Mouse (Mus musculus): Measurements from ENCODE around the gene Rgl1. TPM values are rescaled to one million over a fixed set of nuclear protein-coding genes. Genes with fewer than 3 reads are reported as not detected.
"Not testable (repeated sequence)": the region's sequence is repeated elsewhere in the genome, so short reads cannot be mapped to it uniquely, and the experiment has no call there.

Gene Rgl1
- under 1 TPM; 0.07 to 0.37 TPM for polyA plus RNA-seq (2017; shearing (Covaris generic))

DNA sequence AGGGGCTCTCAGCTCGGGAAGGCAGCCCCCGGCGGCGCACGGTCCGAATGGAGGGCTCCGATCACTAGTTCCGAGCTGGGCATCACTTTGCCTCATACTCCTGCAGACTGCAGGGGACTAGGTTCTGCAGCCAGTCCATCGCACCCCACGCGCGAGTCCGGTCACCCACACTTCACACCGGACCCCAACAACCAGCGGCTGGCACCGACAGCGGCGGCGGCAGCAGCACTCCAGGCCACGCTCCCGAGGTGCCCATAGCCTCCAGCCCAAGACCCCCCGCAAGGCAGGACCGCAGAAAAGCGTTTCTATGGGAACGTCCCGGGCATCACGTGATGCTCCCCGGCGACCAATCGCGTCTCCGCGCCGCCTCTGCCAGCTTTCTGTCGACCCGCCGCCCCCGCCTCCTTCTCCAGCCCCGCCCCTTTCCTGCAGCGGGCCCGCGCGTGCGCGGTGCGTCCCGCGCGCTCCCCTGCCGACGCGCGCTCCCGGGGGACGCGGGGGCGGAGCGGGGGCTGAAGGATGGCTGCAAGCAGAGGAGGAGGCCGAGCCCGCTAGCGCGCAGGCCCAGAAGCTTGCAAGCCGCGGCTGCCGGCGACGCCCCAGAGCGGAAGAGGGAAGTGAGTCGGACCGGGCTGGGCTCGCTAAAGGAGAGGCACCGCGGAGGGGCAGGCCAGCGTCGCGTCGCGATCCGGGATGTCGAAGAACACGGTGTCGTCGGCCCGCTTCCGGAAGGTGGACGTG is at the start of gene Rgl1, which contains the start of gene Arpc5:
Gene Rgl1, minus strand, starts transcription at position 320 of the 741 bp plus-strand sequence.
Gene Arpc5, plus strand, starts transcription at position 511 of the 741 bp plus-strand sequence.
- peak; percentile 83 for ATAC-seq

DNA sequence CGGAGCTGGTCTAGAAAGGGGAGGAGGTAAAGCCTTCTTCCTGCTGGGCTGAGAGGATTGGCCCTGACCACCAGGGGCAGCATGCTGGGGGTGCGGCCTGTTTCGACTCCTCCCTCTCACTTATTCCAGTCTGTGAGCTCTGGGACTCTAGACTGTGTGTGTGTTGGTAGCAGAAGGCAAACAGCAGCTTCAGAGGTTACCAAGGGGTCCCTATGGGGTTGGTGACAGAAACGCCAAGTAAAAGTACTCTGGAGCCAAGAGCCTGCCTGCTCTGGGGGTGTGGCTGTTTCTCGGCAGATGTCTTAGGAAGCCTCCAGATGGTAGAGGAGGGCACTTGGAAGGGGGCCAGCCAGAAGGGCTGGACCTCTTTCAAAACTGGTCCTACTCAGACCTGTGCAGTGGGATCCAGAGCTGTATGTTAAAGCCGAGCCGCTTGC is 49.1 kb upstream of the Rgl1 start:
- no peak for ATAC-seq

DNA sequence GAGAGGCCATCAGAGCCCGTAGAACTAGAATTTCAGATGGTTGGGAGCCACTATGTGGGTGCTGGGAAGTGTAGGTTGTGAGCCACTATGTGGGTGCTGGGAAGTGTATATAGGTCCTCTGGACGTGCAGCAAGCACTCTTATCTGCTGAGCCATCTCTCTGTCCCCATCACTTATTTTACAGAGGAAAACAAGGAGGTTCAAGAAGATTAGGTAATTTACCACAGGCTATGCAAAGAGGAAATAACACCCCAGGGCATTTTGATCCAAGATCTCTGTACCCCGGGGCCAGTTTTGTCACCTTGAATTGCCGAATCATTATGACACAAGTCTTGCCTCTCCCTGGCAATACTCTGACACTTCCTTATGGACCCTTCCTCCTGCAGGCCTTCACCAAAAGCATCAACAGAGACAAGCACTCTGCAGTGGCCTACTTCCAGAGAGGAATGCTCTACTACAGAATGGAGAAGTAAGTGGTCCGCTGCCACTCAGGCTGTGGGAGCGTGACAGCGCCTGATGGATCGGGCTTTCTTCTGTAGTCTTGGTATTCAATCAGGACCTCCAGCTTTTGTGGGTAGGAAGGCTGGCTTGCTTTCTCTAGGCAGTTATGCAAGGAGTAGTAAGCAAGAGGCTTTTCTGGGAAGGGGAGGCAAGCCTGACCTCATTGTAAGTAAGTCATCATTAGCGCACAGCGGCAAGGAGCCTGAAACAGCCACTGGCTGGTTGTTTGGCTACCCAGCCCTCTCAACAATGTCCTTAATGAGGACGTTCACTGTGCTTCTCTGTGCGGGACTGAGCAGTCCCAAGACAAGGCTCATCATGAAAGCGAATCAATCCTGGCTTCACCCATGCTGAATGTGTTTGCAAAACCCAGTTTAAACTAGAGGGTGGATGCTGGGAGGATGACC is 44.6 kb upstream of the Rgl1 start:
- ATAC-seq: no peak

DNA sequence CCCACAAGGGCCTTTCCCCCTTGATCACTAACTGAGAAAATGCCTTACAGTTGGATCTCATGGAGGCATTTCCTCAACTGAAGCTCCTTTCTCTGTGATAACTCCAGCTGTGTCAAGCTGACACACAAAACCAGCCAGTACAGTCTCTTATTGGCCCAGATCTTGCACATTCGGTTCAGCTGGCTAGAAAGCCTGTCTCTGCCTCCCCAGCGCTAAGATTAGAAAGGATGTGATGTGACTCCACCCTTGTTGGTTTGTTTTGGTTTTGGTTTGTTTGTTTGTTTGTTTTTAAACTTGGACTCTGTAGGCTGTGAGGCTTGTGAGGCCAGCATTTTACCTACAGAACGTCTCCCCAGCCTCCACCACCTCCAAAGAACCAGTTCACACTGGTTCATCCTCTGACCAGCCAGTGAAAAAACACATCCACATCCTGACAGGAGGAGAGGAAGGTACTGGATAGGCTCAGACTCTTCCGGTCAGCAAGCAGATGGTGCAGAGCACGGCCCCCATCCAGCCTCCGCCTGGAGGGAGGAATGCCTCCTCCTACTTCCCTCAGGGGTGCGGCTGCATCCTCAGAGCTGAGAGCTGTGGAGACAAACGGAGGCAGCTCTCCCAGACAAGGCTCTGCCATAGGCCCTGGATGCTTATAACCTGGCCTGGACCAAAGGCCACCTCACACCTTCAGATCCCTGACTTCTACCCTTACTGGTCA is 43.5 kb upstream of the Rgl1 start:
- ATAC-seq: no peak

DNA sequence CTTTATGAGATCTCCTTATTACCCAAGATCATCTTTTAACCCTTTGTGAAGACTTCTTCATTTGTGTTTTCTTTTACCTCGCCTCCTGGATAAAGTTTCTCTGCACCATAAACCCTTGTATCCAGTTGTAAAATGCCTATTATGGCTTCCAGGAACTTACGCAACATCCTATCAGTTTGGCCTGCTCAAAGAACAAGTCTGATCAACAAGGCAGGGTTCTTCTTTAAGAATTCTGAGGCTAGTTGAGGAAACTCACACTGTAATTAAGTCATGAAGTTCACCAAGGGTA is 42.2 kb upstream of the Rgl1 start:
- no peak for ATAC-seq

DNA sequence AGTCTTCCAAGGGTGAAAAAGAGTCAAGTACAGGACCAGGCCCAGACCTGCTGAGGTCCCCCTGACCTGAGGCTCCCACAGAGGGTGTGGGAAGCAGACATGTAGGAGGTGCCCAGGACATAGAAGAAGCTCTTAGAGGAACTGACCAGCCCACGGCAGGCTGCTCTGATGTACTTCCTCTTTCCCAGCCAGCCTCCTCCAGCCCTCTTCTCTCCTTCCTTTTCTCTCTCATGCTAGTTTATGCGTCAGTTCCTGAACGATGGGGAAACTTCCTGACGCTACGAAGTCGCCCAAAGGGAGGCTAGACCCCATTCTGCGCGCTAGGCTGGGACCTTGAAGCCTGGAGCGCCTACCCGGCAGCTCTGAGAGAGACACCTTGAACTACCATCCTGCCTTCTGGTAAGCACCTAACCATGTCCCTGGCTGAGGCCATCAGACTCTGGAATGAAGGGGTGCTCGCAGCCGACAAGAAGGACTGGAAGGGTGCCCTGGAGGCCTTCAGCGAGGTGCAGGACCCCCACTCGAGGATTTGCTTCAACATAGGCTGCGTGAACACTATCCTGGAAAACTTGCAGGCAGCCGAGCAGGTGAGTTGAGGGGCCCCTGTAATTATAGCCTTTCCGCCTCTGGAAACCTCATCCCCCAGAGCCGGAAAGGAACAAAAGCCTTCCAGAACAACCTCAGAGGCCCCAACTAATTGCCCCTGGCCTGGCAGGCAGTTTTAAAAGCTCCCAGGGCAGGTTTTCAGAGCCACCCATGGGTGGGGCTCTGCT is 41.7 kb upstream of the Rgl1 start:
- no peak for ATAC-seq

DNA sequence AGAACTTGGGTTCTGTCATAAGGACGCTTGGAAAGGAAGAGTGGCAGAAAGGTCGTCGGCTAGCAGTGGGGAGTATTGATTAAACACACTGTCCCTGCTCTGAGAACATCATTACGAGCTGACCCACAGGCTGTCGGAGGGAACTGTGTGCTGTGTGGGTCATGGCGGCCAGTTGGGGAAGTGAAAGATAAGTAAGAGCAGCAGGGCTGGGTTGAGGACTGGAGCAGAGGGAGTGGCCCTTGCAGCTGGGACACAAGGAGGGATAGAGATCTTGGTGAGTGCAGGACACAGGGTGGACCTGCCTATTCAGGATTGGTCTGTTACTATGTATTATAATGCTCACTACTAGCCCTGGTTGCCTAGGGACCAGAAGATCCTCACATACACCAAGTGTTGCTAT is 38.8 kb upstream of the Rgl1 start:
- no peak for ATAC-seq

DNA sequence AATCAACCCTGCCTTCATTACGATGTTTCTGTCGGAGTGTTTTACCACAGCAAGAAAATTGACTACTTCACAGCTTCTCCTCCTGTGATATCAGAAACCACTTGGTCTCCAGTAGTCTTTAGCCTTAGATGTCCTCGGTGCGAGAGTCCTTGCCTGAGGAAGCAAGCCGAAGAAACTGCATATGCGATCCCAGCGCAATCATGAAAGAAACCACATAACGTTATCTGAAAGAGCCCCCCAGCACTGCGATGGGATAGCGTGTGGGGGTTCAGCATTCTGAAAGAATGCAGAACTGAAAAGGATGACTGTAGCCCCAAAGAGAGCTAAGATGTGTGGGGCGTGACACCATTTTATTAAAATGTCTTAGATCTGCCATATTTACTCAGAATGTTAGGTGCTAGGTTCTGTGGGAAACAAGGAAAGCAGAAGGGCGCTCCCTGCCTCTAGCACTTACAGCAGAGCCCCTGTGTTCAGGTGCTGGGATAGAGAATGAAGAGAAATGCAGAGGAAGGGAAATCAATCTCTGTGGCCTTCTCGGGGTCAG is 34.6 kb upstream of the Rgl1 start:
- no peak for ATAC-seq

DNA sequence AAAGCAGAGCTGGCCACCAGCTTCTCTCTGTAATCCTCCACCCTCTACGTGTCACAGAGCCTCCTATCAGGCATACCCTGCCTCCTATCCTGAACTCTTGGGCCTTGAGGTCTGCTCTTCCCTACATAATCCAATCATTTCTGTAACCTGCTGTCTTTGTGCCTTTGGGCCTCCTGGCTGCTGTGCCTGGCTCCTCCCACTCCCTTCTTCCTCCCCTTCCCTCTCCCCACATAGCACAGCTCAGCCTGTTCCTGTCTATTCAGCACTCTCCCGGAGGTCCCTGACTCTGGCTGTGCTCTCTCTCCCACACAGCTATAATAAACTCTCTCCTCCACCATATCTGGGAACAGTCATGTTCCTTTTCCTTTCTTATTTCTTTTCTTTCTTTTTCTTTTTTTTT is 33.7 kb upstream of the Rgl1 start, which contains the start of gene Ncf2:
Gene Ncf2, plus strand, starts transcription at position 298 of the 400 bp plus-strand sequence.
- ATAC-seq: no peak

DNA sequence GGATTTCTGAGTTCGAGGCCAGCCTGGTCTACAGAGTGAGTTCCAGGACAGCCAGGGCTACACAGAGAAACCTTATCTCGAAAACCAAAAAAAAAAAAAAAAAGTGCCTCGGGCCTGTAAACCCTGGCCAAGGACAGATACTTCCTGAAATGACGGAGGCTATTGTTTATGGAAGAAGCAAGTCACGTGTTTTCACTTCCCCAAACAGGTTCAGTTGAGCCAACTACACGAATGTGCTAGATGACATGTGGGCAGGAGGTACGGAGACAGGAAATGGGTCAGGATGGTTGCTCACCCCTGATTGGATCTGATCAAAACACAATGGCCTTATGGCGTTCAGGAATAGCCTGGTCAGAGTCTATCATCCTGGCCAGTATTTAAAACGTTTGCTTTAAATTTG is 32.0 kb upstream of the Rgl1 start:
- no peak for ATAC-seq

DNA sequence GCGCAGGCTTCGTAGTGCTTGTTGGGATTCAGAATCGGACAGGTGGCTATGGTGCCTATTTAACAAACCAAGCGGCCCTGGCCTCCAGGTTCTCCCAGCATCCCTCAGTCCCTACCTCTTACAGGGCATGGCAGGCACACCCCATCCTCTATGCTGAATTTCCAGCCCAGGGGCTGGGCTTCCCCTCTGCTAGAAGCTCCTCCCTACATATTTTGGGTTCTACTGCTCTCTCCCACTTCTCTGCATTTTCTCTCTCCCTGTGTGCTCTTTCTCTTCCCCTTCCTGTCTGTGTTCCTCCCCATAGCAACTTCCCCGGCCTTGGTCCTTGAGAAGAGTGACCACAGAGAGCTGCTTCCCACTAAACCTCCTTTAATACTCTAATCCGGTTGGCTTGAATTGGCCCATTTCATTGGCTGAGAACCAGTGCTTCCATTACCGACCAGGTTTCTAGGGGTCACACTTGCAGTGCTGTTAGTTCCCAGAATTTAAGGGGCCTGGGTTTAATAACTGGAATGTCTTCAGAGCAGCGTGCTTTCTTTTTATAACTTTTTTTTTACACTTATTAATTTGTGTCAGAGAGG is 30.6 kb upstream of the Rgl1 start:
- no peak for ATAC-seq

DNA sequence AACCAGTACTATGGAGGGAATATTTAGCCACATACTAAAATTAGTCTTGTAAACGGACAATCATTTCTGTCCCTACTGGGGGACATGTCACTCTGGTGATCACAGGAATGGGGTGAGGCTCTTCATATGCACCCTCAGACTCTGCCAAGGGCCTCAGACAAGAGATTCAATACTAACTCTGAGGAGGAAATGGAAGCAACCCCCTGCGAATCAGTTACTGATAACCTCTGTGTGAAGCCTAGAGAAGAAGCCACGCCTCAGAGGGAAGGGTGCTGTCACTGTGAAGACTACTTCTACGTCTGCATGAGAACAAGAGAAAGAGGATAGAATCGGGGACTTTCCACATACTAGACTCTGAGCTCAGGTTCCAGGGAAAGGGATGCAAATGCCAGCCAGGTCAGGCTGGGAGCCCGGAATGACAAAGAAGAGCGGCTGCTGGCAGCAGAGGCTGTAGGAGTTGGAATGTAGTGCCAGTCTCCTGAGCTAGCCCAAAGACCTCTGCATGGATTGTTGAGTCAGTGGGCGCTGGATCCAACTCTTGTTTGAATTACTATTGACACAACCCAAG is 29.6 kb upstream of the Rgl1 start:
- ATAC-seq: no peak

DNA sequence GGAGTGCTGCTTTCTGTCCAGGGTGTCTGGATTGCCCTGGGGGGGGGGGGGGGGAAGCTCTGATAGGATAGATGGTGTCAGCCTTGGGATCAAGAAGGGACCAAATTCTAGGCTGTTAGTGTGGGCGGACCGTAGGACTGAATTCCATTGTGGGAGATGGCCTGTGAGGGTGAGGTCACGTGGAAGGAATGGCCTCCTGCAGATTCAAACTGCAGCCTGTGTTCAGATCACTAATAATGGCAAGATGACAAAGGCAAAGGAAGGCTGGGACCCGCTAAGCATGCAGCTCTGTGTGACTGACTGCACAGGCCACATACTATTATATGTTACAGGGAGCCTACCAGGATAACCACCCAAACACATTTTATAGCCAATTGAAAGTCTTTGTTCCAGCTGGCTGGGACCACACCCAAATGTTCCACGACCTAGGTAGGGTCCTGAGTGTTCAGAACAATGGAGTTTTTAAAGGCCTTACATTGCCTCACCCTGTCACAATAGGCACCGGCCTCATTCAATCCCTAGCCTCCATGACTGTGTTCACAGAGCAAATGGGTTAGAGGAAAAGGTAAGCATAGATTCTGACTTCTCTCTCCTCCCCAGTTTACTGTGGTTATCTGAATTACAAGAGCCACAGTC is 27.5 kb upstream of the Rgl1 start:
- no peak for ATAC-seq

DNA sequence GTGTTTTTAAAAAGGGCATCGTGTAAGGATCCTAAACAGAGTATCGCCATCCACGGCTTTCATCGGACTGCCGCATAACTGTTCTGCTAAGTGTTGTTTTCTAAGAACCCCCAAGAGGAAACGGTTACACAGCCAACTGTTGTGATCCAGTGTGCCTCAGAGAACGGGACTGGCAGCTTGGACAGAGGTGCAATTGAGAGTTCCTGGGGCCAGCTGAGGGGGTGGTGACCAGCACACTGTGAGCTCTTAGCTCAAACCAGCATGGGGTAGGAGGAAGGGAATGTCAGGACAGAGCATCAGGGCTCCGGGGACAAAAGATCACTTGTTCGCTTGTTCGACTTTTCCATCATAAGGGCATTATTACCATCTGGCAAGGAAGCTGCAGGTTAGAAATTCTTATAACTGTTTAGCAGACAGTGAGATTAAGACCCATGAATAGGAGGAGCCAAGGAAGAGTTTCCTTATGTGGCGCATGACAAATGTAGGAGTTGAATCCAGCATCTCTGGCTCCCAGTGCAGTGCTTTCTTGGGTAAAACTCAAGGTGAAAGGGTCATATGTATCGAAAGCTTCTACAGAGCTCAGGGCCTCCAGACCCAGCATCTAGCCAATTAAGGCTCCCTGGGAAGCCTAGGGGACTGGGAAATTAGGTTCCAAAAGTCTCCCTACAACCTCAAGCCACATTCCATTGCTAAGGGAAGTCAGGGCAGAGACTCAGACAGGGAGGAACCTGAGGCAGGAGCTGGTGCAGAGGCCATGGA is 26.8 kb upstream of the Rgl1 start:
- no peak for ATAC-seq

DNA sequence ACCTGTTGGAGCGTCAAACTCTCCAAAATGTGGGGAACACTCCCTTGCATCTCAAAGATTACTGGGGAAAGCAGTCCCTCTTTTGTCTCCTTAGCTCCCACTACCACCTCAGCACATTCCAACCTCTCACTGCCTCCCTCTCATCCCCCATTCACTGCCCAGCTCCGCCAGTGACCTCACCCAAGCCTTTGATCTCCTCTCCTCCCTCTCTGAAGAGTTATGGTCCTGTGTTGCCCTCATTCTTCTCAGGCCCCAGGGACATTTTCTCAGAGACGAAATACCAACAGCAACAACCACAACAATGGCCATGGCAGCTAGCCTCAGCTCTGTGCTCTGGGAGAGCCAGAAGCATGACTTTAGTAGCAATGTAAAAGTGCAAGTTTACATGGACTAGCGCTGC is 25.1 kb upstream of the Rgl1 start:
- ATAC-seq: no peak

DNA sequence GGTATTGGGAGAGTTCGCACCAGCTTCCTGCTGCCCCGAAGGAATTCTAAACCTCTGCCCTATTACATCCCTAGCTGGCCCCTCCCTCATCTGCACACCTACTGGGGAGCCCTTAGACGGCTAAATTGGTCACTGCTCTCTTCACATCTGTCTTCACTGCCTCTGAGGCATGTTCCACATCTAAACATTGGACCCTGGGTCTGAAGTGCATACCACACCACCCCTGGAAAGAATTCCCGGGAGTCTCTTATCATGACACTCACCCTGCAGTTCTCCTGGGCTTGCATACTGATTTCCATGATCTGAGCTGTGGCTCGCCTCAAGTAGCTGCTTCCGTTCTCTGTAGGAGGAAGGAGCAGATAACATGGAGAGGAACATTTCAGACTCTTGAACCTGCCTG is 24.7 kb upstream of the Rgl1 start:
- ATAC-seq: no peak

DNA sequence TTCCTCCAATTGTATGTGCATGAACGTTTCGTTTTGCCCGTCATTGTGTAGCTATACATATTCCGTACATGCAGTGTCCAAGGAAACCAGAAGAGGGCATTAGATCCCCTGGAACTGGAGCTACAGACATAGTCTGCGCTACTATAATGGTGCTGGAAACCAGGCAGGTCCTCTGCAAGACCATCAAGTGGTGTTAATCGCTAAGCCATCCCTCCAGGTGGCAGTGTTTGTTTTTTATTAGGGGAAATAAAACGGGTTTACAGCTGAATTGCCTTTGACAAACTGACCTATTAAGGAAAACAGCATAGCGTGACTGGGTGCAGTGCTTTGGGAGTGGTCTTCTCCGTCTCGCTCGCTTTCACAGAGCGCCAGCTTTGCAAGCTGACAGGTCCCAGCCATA is 24.1 kb upstream of the Rgl1 start:
- no peak for ATAC-seq

DNA sequence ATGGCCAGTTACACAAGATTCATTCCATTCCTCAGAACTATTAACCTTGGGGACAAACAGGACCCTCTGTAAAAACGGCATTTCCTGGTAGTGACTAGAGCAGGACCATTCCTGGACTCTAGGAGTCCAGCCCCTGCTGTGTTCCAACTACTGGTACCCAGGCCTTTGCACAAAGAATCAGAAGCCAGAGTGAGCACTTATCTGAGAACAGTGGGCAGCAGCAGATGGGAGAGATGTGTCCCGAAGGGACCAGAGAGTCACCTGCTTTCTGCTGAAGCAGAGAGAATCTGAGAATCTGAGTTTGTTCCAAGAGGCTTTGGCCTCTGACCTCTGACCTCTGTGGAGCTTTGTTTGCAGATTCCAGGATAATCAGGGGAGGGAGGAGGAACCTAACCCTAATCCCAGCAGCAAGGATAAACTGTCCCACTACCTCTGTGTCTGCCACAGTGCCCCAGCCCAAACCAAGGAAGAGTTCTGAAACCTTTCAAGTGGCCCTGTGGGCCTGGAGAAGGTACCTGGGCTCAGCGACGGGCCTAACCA is 22.0 kb upstream of the Rgl1 start:
- ATAC-seq: no peak

DNA sequence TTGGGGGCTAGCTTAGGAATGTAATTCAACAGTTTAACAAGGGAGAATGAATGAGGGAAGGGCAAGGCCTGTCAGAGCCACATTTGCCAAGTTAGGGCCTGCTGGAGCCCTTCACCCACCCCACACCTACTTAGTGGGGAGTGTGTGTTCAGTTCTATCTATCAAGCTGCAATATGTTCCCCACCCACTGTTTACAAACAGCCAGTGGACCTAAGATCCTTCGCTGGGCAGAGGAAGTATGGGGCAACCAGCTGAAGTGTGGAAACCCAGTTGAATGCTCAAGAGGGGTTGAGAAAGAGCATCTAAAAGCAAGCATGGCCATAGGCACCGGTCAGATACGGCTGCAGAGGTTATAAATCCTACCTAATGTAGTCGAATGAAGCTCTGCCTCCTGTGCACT is 20.8 kb upstream of the Rgl1 start:
- no peak for ATAC-seq

DNA sequence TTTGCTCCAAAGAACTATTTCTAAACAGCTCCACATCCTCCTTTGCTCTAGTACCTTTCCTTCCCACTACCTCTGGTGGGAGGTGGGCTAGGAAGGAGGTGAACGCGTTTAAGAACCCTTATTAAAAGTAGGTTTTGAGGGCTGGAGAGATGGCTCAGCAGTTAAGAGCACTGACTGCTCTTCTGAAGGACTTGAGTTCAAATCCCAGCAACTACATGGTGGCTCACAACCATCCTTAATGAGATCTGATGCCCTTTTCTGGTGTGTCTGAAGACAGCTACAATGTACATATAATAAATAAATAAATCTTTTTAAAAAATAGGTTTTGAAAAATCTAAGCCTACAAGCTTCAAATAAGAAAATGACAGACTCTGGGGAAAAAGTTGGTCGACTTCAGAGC is 19.3 kb upstream of the Rgl1 start:
- ATAC-seq: not testable (repeated sequence)
